Mouse (Mus musculus) natural killer cell, adult 2 months (primary cell): ENCODE measurements around the gene Cd55.
"Not testable (repeated sequence)": the region's sequence is repeated elsewhere in the genome, so short reads cannot be mapped to it uniquely, and the experiment has no call there.

ENCODE experiments used
- DNase-seq, 2 experiments: peaks; one replicate each; pipeline ENCODE4 v3.0.0; 2022; ENCODE audit warnings: low spot score in 2 of 2

Gene Cd55

GRCm38 (mm10) chr1:130427175-130427853 lies 35.2 kb downstream of the Cd55 start:
- DNase-seq, result not testable (repeated sequence)

GRCm38 (mm10) chr1:130422664-130423111 lies 39.9 kb downstream of the Cd55 start, which contains the start of gene Cd55b:
Gene Cd55b (minus strand): TSS chr1:130423009.
- no peak for DNase-seq

- not testable (repeated sequence) for DNase-seq
Observed at GRCm38 (mm10) chr1:130422033-130422432, 40.5 kb downstream of the Cd55 start.

- not testable (repeated sequence) for DNase-seq
Observed at GRCm38 (mm10) chr1:130397109-130397508, 65.4 kb downstream of the Cd55 start.
